Mouse (Mus musculus): Measurements from ENCODE around the gene Irf1.

GRCm38 (mm10) chr11:53795813-53796212 is 26.0 kb downstream of the Irf1 start:
- TF ChIP-seq CTCF (conservative IDR thresholded peaks at IDR 0.05; ENCODE audit: low read length) (no peak), NANOG (IDR thresholded peaks at IDR 0.05; ENCODE audit: borderline replicate concordance, low read length) (no peak)

Measured in E14TG2a.4 (cell line).